Mouse (Mus musculus) forebrain, embryonic 15.5 days (tissue): ENCODE results near the gene Tro. TPM values are rescaled to one million over a fixed set of nuclear protein-coding genes. Genes with fewer than 3 reads are reported as not detected.

Experiments
- ATAC-seq: fragments of 200-750 bp; cut with Nextera tagmentation; replicated peaks from 2 replicates; pipeline ENCODE4 v1.8.0; 2017; ENCODE audit warnings: mild to moderate bottlenecking, moderate TSS enrichment, moderate library complexity
- H3K27ac ChIP-seq: fragments of 300-500 bp; sonication (generic); replicated peaks from 2 replicates; pipeline ENCODE4 v1.5.1; 2015; ENCODE audit warnings: mild to moderate bottlenecking, inconsistent platforms
- H3K27me3 ChIP-seq: fragments of 300-500 bp; sonication (generic); 2 replicates; pipeline ENCODE4 v1.6.1; 2015; ENCODE audit warnings: inconsistent platforms
- H3K36me3 ChIP-seq: fragments of 300-500 bp; sonication (generic); 2 replicates; pipeline ENCODE4 v1.6.1; 2015; ENCODE audit warnings: mild to moderate bottlenecking, inconsistent platforms
- H3K4me1 ChIP-seq: fragments of 300-500 bp; sonication (generic); 2 replicates; pipeline ENCODE4 v1.6.1; 2015; ENCODE audit warnings: inconsistent platforms
- H3K4me2 ChIP-seq: fragments of 300-500 bp; sonication (generic); replicated peaks from 2 replicates; pipeline ENCODE4 v1.6.1; 2015; ENCODE audit warnings: mild to moderate bottlenecking, inconsistent platforms
- H3K4me3 ChIP-seq: fragments of 300-500 bp; sonication (generic); 2 replicates; pipeline ENCODE4 v1.5.1; 2015; ENCODE audit warnings: mild to moderate bottlenecking, inconsistent platforms
- H3K9ac ChIP-seq: fragments of 300-500 bp; sonication (generic); replicated peaks from 2 replicates; pipeline ENCODE4 v1.6.1; 2015; ENCODE audit warnings: mild to moderate bottlenecking, inconsistent platforms
- H3K9me3 ChIP-seq: fragments of 300-500 bp; sonication (generic); 2 replicates; pipeline ENCODE4 v1.6.1; 2016; ENCODE audit warnings: inconsistent platforms
- WGBS: fragments of 180-500 bp; shearing (Covaris S2); methylation state at CpG from one replicate; pipeline ENCODE4 v1.1.7; 2015; ENCODE audit warnings: mixed read lengths; 5-methylcytosine and 5-hydroxymethylcytosine counted together
- polyA plus RNA-seq: library from polyadenylated mRNA; unstranded; fragments of >200 nt; fragmentation: Nextera tagmentation; extraction: Ambion mirVana; gene quantifications from 2 replicates; pipeline ENCODE4 v1.2.1, GENCODE M21; 2015

Tro gene
- polyA plus RNA-seq, result 59.5 and 59.6 TPM in 2 replicates

- Histone ChIP-seq H3K27me3 (no peaks in the 10 kb centered on the region), H3K4me3 (peak within 1 kb of the TSS; percentile 64), H3K36me3 (0 out of 2 replicates have a peak, but pooled peaks cover 3% of the 10 kb centered on the region), H3K27ac (peak within 1 kb of the TSS; percentile 75), H3K4me1 (peaks cover 4% of the 10 kb centered on the region; the same call in 1 of the 2 replicates), H3K9ac (peak within 1 kb of the TSS; percentile 64), H3K4me2 (peak within 1 kb of the TSS; percentile 38), H3K9me3 (no peaks in the 10 kb centered on the region)
- ATAC-seq, result peak; percentile 92
- 26% methylated on average over 37 of the region's 37 CpGs for WGBS
Measured at GRCm38 (mm10) chrX:150656908-150657796, at the start of gene Tro. Gene Tro (minus strand): TSS chrX:150657583.

DNA sequence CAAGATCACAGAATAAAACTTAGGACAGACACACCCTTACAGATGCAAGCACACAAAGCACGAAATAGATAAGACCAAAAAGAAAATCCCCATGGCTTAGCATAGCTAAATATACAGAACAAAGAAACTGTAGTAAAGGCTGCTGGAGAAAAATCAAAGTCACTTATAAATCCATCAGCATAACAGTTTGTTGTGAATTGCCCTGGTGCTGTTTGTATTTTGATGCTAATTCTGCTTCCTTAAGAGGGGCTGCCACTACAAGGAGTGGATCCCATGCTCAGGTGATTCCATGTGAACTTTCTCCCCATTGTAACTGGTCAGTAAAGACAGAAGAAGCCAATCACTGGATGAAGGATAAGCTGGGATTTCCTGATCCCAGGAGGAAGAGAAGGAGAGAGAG lies 20.1 kb upstream of the Tro start:
- H3K36me3 ChIP-seq, result no peaks in the 10 kb centered on the region
- H3K4me1 ChIP-seq, result no peaks in the 10 kb centered on the region
- H3K27me3 ChIP-seq, result no peaks in the 10 kb centered on the region
- H3K4me2 ChIP-seq, result no peak overlapping the region
- ATAC-seq, result no peak
- WGBS, result 58% methylated on average over 1 of the region's 1 CpGs
- H3K4me3 ChIP-seq, result no peak overlapping the region
- H3K27ac ChIP-seq, result no peak overlapping the region
- no peaks in the 10 kb centered on the region for H3K9me3 ChIP-seq
- H3K9ac ChIP-seq, result no peak overlapping the region

DNA sequence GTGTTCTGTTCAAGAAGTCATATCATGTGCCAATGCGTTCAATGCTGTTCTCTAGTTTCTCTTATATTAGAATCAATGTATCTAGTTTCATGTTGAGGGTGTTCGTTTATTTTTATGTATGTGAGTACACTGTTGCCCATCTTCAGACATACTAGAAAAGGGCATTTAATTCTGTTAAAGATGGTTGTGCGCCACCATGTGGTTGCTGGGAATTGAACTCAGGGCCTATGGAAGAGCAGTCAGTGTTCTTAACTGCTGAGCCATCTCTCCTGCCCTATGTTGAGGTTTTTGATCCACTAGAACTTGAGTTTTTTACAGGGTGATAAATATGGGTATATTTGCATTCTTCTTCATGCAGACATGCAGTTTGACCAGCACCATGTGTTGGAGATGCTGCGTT lies 5.4 kb upstream of the Tro start:
- ATAC-seq, result no peak
- Histone ChIP-seq H3K27me3 (no peaks in the 10 kb centered on the region), H3K9me3 (no peaks in the 10 kb centered on the region), H3K9ac (no peak overlapping the region), H3K4me2 (no peak overlapping the region), H3K4me3 (no peak overlapping the region), H3K36me3 (no peaks in the 10 kb centered on the region), H3K4me1 (no peaks in the 10 kb centered on the region), H3K27ac (no peak overlapping the region)
- WGBS, result 42% methylated on average over 4 of the region's 4 CpGs

- Histone ChIP-seq H3K36me3 (0 out of 2 replicates have a peak, but pooled peaks cover 1% of the 10 kb centered on the region), H3K27me3 (no peaks in the 10 kb centered on the region), H3K9me3 (no peaks in the 10 kb centered on the region), H3K9ac (no peak overlapping the region), H3K4me1 (peaks cover 4% of the 10 kb centered on the region; the same call in 1 of the 2 replicates), H3K4me2 (peak overlapping the region; percentile 38), H3K4me3 (peak overlapping the region; percentile 64), H3K27ac (peak overlapping the region; percentile 75)
- 29% methylated on average over 3 of the region's 3 CpGs for WGBS
- 0 out of 2 replicates have a peak, but pooled peaks have one; percentile 27 for ATAC-seq
Measured at GRCm38 (mm10) chrX:150657797-150658118, 375 bp upstream of the Tro start.

- peaks cover 4% of the 10 kb centered on the region; the same call in 1 of the 2 replicates for H3K4me1 ChIP-seq
- peak overlapping the region; percentile 75 for H3K27ac ChIP-seq
- no peaks in the 10 kb centered on the region for H3K27me3 ChIP-seq
- H3K4me3 ChIP-seq, result peak overlapping the region; percentile 64
- peak overlapping the region; percentile 38 for H3K4me2 ChIP-seq
- H3K36me3 ChIP-seq, result 0 out of 2 replicates have a peak, but pooled peaks cover 3% of the 10 kb centered on the region
- peak; percentile 76 for ATAC-seq
- peak overlapping the region; percentile 64 for H3K9ac ChIP-seq
- no peaks in the 10 kb centered on the region for H3K9me3 ChIP-seq
- WGBS, result 33% methylated on average over 33 of the region's 44 CpGs
Measured at GRCm38 (mm10) chrX:150656122-150656907, 1.1 kb downstream of the Tro start.

- H3K27me3 ChIP-seq, result no peaks in the 10 kb centered on the region
- H3K9ac ChIP-seq, result no peak overlapping the region
- H3K4me1 ChIP-seq, result no peaks in the 10 kb centered on the region
- H3K27ac ChIP-seq, result no peak overlapping the region
- H3K9me3 ChIP-seq, result no peaks in the 10 kb centered on the region
- no peak overlapping the region for H3K4me2 ChIP-seq
- no peak overlapping the region for H3K4me3 ChIP-seq
- WGBS, result 75% methylated on average over 1 of the region's 1 CpGs
- no peak for ATAC-seq
- no peaks in the 10 kb centered on the region for H3K36me3 ChIP-seq
Measured at GRCm38 (mm10) chrX:150636421-150636820, 21.0 kb downstream of the Tro start.

DNA sequence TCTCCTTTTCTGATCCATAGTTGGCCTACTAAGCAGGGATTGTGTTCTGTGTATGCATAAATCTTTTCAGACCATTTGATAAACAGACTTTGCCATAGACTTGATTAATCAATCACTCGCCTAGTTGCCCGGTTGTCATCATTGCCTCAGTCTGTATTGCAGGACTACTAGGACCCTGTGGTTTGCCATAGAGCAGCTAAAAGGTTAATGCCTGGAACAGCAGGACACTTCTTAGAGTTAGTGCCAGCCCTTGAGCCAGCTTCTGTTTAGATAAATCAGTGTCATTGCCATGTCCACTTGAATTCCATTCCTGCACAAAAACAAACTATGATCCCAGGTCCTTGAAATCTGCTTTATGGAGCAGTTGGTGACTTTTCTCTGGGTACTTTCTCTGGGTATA lies 58.5 kb downstream of the Tro start:
- no peak overlapping the region for H3K27ac ChIP-seq
- no peak for ATAC-seq
- no peaks in the 10 kb centered on the region for H3K27me3 ChIP-seq
- H3K9me3 ChIP-seq, result no peaks in the 10 kb centered on the region
- H3K4me3 ChIP-seq, result no peak overlapping the region
- H3K4me1 ChIP-seq, result no peaks in the 10 kb centered on the region
- no peak overlapping the region for H3K9ac ChIP-seq
- WGBS, result 71% methylated on average over 2 of the region's 2 CpGs
- H3K4me2 ChIP-seq, result no peak overlapping the region
- no peaks in the 10 kb centered on the region for H3K36me3 ChIP-seq

Other genes starting within 250 kb of the Tro start
- 51.0 and 54.1 TPM in 2 replicates for gene Tmem29, start 198.4 kb downstream of the Tro start, polyA plus RNA-seq
- gene Alas2, start 110.2 kb downstream of the Tro start, polyA plus RNA-seq, result 34.8 and 37.8 TPM in 2 replicates
- gene Pfkfb1, start 69.4 kb downstream of the Tro start, polyA plus RNA-seq, result 3.9 and 4.1 TPM in 2 replicates
- gene Apex2, start 67.7 kb downstream of the Tro start, polyA plus RNA-seq, result 21.7 and 26.0 TPM in 2 replicates
- gene Maged2, start 156.8 kb upstream of the Tro start, polyA plus RNA-seq, result 289 and 297 TPM in 2 replicates